Mouse (Mus musculus) c-Kit-positive CD71-positive TER-119-positive erythroid progenitor cells, embryonic 14.5 days (primary cell): ENCODE data around the gene 4930579F01Rik.
A peak's percentile ranks its signal among the peaks of the same experiment; 100 is the strongest.

Experiments used
- DNase-seq: peaks from one replicate; pipeline ENCODE4 v3.0.0-alpha.2; 2013; ENCODE audit warnings: low spot score

The 4930579F01Rik gene

GRCm38 (mm10) chr3:138216091-138216490, 22.5 kb upstream of the 4930579F01Rik start:
- no peak for DNase-seq

GRCm38 (mm10) chr3:138215395-138215989, 21.9 kb upstream of the 4930579F01Rik start:
- DNase-seq, result no peak

GRCm38 (mm10) chr3:138212431-138212951, 18.9 kb upstream of the 4930579F01Rik start:
- DNase-seq, result no peak

- no peak for DNase-seq
Observed at GRCm38 (mm10) chr3:138210432-138211075, 16.9 kb upstream of the 4930579F01Rik start.

GRCm38 (mm10) chr3:138208821-138209220, 15.2 kb upstream of the 4930579F01Rik start:
- DNase-seq, result no peak

GRCm38 (mm10) chr3:138198722-138199068, 5.1 kb upstream of the 4930579F01Rik start:
- DNase-seq, result no peak

- peak; percentile 75 for DNase-seq
Observed at GRCm38 (mm10) chr3:138197973-138198721, 4.5 kb upstream of the 4930579F01Rik start.

- no peak for DNase-seq
Observed at GRCm38 (mm10) chr3:138197556-138197955, 3.9 kb upstream of the 4930579F01Rik start.

GRCm38 (mm10) chr3:138197093-138197492, 3.5 kb upstream of the 4930579F01Rik start:
- DNase-seq, result no peak

GRCm38 (mm10) chr3:138192260-138192659, 1.4 kb downstream of the 4930579F01Rik start:
- DNase-seq, result no peak

- DNase-seq, result no peak
Observed at GRCm38 (mm10) chr3:138185995-138186930, 7.4 kb downstream of the 4930579F01Rik start.

- DNase-seq, result no peak
Observed at GRCm38 (mm10) chr3:138185290-138185689, 8.3 kb downstream of the 4930579F01Rik start.

GRCm38 (mm10) chr3:138183371-138183770, 10.3 kb downstream of the 4930579F01Rik start:
- no peak for DNase-seq

GRCm38 (mm10) chr3:138182019-138182418, 11.6 kb downstream of the 4930579F01Rik start:
- DNase-seq, result no peak

- no peak for DNase-seq
Observed at GRCm38 (mm10) chr3:138175551-138175950, 18.1 kb downstream of the 4930579F01Rik start.

- no peak for DNase-seq
Observed at GRCm38 (mm10) chr3:138173291-138173690, 20.3 kb downstream of the 4930579F01Rik start.

- DNase-seq, result no peak
Observed at GRCm38 (mm10) chr3:138162553-138163183, 31.0 kb downstream of the 4930579F01Rik start.

GRCm38 (mm10) chr3:138161623-138162022, 32.0 kb downstream of the 4930579F01Rik start:
- DNase-seq, result no peak

GRCm38 (mm10) chr3:138156651-138157050, 37.0 kb downstream of the 4930579F01Rik start:
- DNase-seq, result no peak

GRCm38 (mm10) chr3:138155062-138155461, 38.6 kb downstream of the 4930579F01Rik start:
- DNase-seq, result no peak

GRCm38 (mm10) chr3:138148811-138149210, 44.8 kb downstream of the 4930579F01Rik start:
- no peak for DNase-seq
